Comparison of ENCODE assay signal across 9 mouse cellular contexts in the genomic region with DNA sequence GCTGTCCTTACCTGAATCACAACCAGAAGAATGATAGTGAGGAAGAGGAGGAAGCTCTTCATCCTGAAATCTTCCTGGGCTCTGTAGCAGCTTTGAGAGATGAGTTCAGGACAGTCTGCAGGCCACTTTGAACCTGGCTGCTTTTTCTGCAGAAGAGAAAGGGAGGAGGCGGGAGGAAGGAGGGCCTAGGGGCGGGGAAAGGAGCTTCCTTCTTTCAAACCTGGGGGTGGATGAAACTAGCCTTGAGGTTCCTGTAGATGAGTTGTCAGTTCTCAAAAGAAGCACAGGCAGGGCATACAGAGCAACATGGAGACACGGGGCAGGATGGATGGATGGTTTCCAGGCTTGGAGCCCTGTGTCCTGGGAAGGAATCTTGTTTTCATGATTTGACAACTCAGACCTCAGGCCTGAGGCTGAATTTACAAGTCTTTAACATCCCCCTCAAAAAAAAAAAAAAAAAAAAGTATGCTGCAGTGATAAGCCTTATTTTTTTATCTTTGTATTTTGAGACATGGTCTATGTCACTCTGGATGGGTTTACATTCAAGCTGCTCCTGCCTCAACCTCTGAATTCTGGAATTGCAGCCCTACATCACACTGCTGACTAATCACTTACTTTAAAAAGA. TPM values are rescaled to one million over a fixed set of nuclear protein-coding genes. Genes with fewer than 3 reads are reported as not detected.
DNase-seq lines count a peak whose midpoint lies in the region; ATAC-seq and TF ChIP-seq lines count a peak whose summit lies in the region.
"Had no signal": no experiment of that assay in that cellular context is flagged by ENCODE, and none has a peak within 500 bp of the region (broad histone marks: within the 10 kb centered on the region; RNA-seq: fewer than 3 reads in every experiment).

TSS of gene Cd52 (minus strand) at position 160 of the 625 bp plus-strand sequence.

- no peaks in the 10 kb centered on the region for H3K36me3 ChIP-seq in ES-E14 (ENCODE audit: control insufficient read depth, insufficient read depth, low read length, poor library complexity, severe bottlenecking)
- no peaks in the 10 kb centered on the region for H3K36me3 ChIP-seq in liver, embryonic 15.5 days (replicated peaks)
- H3K36me3 ChIP-seq: embryonic facial prominence, embryonic 12.5 days; midbrain, embryonic 12.5 days had no signal

- in situ Hi-C loops in ES-E14 (cut with MboI; ENCODE audit: low sequenced_read_pairs in 2 of 2, unreplicated experiment in 2 of 2), result no loop called here

- peak within 1 kb of the TSS; percentile 21 for H3K4me2 ChIP-seq in liver, embryonic 15.5 days
- H3K4me2 ChIP-seq: embryonic facial prominence, embryonic 12.5 days; midbrain, embryonic 12.5 days had no signal

- no peaks in the 10 kb centered on the region for H3K9me3 ChIP-seq in ES-E14 (ENCODE audit: control insufficient read depth, insufficient read depth, low read depth, low read length)
- no peaks in the 10 kb centered on the region for H3K9me3 ChIP-seq in liver, embryonic 15.5 days (replicated peaks)
- H3K9me3 ChIP-seq: embryonic facial prominence, embryonic 12.5 days; midbrain, embryonic 12.5 days had no signal

- H3K27me3 ChIP-seq in liver, embryonic 15.5 days, result no peaks in the 10 kb centered on the region
- H3K27me3 ChIP-seq: embryonic facial prominence, embryonic 12.5 days; midbrain, embryonic 12.5 days had no signal

- ATAC-seq in liver, embryonic 15.5 days (ENCODE audit: insufficient read depth), result no peak

- intact Hi-C loops in gastrocnemius, postnatal 36 days (cut with DNase I), result no loop called here

- WGBS in liver, embryonic 15.5 days (ENCODE audit: insufficient replicate concordance), result 23% methylated on average over 3 of the region's 3 CpGs

- H3K27ac ChIP-seq in ES-E14 (ENCODE audit: insufficient read depth, low read depth, low read length, poor library complexity, severe bottlenecking), result no peak within 1 kb of the TSS
- peak within 1 kb of the TSS; percentile 7; the same call in 1 of the 2 replicates for H3K27ac ChIP-seq in liver, embryonic 15.5 days (replicated peaks)
- H3K27ac ChIP-seq: embryonic facial prominence, embryonic 12.5 days; midbrain, embryonic 12.5 days had no signal

- no peak for DNase-seq in ES-E14 (ENCODE audit: low read depth, low spot score)
- peak; percentile 48 for DNase-seq in adrenal gland, postnatal 14 days
- peak; percentile 77 to 83 for DNase-seq in spleen, adult 18-20 months
- no peak for DNase-seq in layer of hippocampus, postnatal 10 days (ENCODE audit: low spot score in 2 of 2)
- DNase-seq in right cerebral cortex, postnatal 10 days (ENCODE audit: low spot score in 2 of 2), result no peak
- no peak for DNase-seq in gastrocnemius, postnatal 36 days

- H3K9ac ChIP-seq in ES-E14 (ENCODE audit: insufficient read depth, low read depth, low read length, poor library complexity, severe bottlenecking), result no peak within 1 kb of the TSS
- no peak within 1 kb of the TSS for H3K9ac ChIP-seq in liver, embryonic 15.5 days
- H3K9ac ChIP-seq: embryonic facial prominence, embryonic 12.5 days; midbrain, embryonic 12.5 days had no signal

- H3K4me1 ChIP-seq in ES-E14 (ENCODE audit: control insufficient read depth in 2 of 2, insufficient read depth in 2 of 2, low read length in 2 of 2, poor library complexity in 1 of 2), result peaks cover 0 to 4% of the 10 kb centered on the region in 2 experiments; a peak in 1 of 4 replicates
- H3K4me1 ChIP-seq in liver, embryonic 15.5 days (replicated peaks), result no peaks in the 10 kb centered on the region
- H3K4me1 ChIP-seq: embryonic facial prominence, embryonic 12.5 days; midbrain, embryonic 12.5 days had no signal

- H3K4me3 ChIP-seq in ES-E14 (ENCODE audit: insufficient read depth in 1 of 2, low read depth in 1 of 2, low read length in 2 of 2, poor library complexity in 1 of 2, severe bottlenecking in 1 of 2), result no peak within 1 kb of the TSS
- H3K4me3 ChIP-seq in liver, embryonic 15.5 days (replicated peaks), result peak within 1 kb of the TSS; percentile 28
- H3K4me3 ChIP-seq: embryonic facial prominence, embryonic 12.5 days; midbrain, embryonic 12.5 days had no signal

TF ChIP-seq in ES-E14, 5 proteins besides CTCF, POLR2A, EP300 and RAD21:
- TF ChIP-seq ZNF384 (IDR thresholded peaks at IDR 0.05; ENCODE audit: low read depth, low read length) (0 out of 2 replicates have a peak, but pooled peaks have one; percentile 10), MAFK (IDR thresholded peaks at IDR 0.05; ENCODE audit: insufficient read depth, low read depth, low read length) (no peak)

RNA-seq across cellular contexts. Expression of gene Cd52, which starts in this region (rescaled TPM):
- 1.5 and 13.0 TPM in 2 replicates for total RNA-seq in ES-E14 (2012; rRNA removed)
- total RNA-seq in adrenal gland, postnatal 14 days (2021), result 9.3 and 78.8 TPM in 2 replicates
- polyA plus RNA-seq in liver, embryonic 15.5 days (2015; fragmentation: Nextera tagmentation; extraction: Ambion mirVana), result 47.4 and 51.5 TPM in 2 replicates
- 1 to 10 TPM; 1.2 to 2.4 TPM for total RNA-seq in layer of hippocampus, postnatal 10 days (2021)
- total RNA-seq in gastrocnemius, postnatal 36 days (2021), result 1 to 10 TPM; 1.1 to 1.9 TPM

Comparison
In these comparisons a context has a peak if more than half of its experiments do, and no peak if none do; other contexts are left out.
1. DNase-seq: peak in adrenal gland, postnatal 14 days (single experiment) and spleen, adult 18-20 months (2 of 2); none in ES-E14 (single experiment), layer of hippocampus, postnatal 10 days (0 of 2), right cerebral cortex, postnatal 10 days (0 of 2) and gastrocnemius, postnatal 36 days (0 of 2).